Mouse (Mus musculus) midbrain, embryonic 11.5 days (tissue): ENCODE results near the gene Atp6v1e1. TPM values are rescaled to one million over a fixed set of nuclear protein-coding genes. Genes with fewer than 3 reads are reported as not detected.
A peak's percentile ranks its signal among the peaks of the same experiment; 100 is the strongest.

Experiments used
- ATAC-seq: fragments of 200-750 bp; cut with Nextera tagmentation; 2 replicates; pipeline ENCODE4 v1.8.0; 2017; ENCODE audit warnings: moderate TSS enrichment, moderate library complexity; ENCODE audit not compliant: low FRiP score
- DNase-seq: peaks from one replicate; pipeline ENCODE4 v3.0.0; 2015; ENCODE audit warnings: low spot score; ENCODE audit errors: missing footprints
- H3K27ac ChIP-seq: fragments of 300-500 bp; sonication (generic); 2 replicates; pipeline ENCODE4 v1.5.1; 2014; ENCODE audit warnings: low read depth, low read length
- H3K27me3 ChIP-seq: fragments of 300-500 bp; sonication (generic); 2 replicates; pipeline ENCODE4 v1.6.1; 2014; ENCODE audit warnings: mild to moderate bottlenecking, low read length, moderate library complexity, mixed read lengths; ENCODE audit not compliant: control insufficient read depth, insufficient read depth
- H3K36me3 ChIP-seq: fragments of 300-500 bp; sonication (generic); 2 replicates; pipeline ENCODE4 v1.6.1; 2014; ENCODE audit warnings: mild to moderate bottlenecking, low read length, moderate library complexity, mixed read lengths; ENCODE audit not compliant: control insufficient read depth, insufficient read depth
- H3K4me1 ChIP-seq: fragments of 300-500 bp; sonication (generic); 2 replicates; pipeline ENCODE4 v1.6.1; 2014; ENCODE audit warnings: low read length; ENCODE audit not compliant: control insufficient read depth, insufficient read depth
- H3K4me2 ChIP-seq: fragments of 300-500 bp; sonication (generic); 2 replicates; pipeline ENCODE4 v1.6.1; 2014; ENCODE audit warnings: mild to moderate bottlenecking, moderate library complexity
- H3K4me3 ChIP-seq: fragments of 300-500 bp; sonication (generic); 2 replicates; pipeline ENCODE4 v1.5.1; 2014; ENCODE audit warnings: low read depth, low read length
- H3K9ac ChIP-seq: fragments of 300-500 bp; sonication (generic); 2 replicates; pipeline ENCODE4 v1.6.1; 2014; ENCODE audit warnings: low read length
- H3K9me3 ChIP-seq: fragments of 300-500 bp; sonication (generic); 2 replicates; pipeline ENCODE4 v1.6.1; 2016; ENCODE audit warnings: low read length; ENCODE audit not compliant: control insufficient read depth
- WGBS: fragments of 180-500 bp; shearing (Covaris S2); extraction: QIAGEN DNeasy Blood & Tissue Kit; methylation state at CpG from one replicate; pipeline ENCODE4 v1.1.7; 2014; 5-methylcytosine and 5-hydroxymethylcytosine counted together
- polyA plus RNA-seq: library from polyadenylated mRNA; unstranded; fragments of >200 nt; fragmentation: Nextera tagmentation; extraction: Ambion mirVana; gene quantifications from 2 replicates; pipeline ENCODE4 v1.2.1, GENCODE M21; 2014

The Atp6v1e1 gene
- polyA plus RNA-seq, 1 experiment from 2014 or later: 162 TPM

GRCm38 (mm10) chr6:120840258-120840657, 17.7 kb upstream of the Atp6v1e1 start:
- Histone ChIP-seq H3K36me3 (no peaks in the 10 kb centered on the region), H3K4me3 (no peak overlapping the region), H3K4me2 (no peak overlapping the region), H3K27me3 (no peaks in the 10 kb centered on the region), H3K9ac (no peak overlapping the region), H3K9me3 (no peaks in the 10 kb centered on the region), H3K27ac (no peak overlapping the region), H3K4me1 (peaks cover 3% of the 10 kb centered on the region)
- DNase-seq: no peak
- ATAC-seq: no peak
- 95% methylated on average over 7 of the region's 7 CpGs for WGBS

GRCm38 (mm10) chr6:120837152-120837530, 14.5 kb upstream of the Atp6v1e1 start:
- peak overlapping the region; percentile 89 for H3K4me3 ChIP-seq
- H3K9ac ChIP-seq: peak overlapping the region; percentile 97; the same call in 1 of the 2 replicates
- H3K9me3 ChIP-seq: no peaks in the 10 kb centered on the region
- ATAC-seq (no peak), DNase-seq (no peak)
- WGBS: 72% methylated on average over 1 of the region's 1 CpGs
- H3K4me1 ChIP-seq: peaks cover 3% of the 10 kb centered on the region
- H3K27ac ChIP-seq: no peak overlapping the region
- H3K4me2 ChIP-seq: peak overlapping the region; percentile 60
- no peaks in the 10 kb centered on the region for H3K36me3 ChIP-seq
- no peaks in the 10 kb centered on the region for H3K27me3 ChIP-seq

- peak; percentile 97 for DNase-seq
- 7% methylated on average over 32 of the region's 37 CpGs for WGBS
- Histone ChIP-seq H3K4me3 (peak overlapping the region; percentile 89), H3K4me2 (peak overlapping the region; percentile 60), H3K36me3 (no peaks in the 10 kb centered on the region), H3K9ac (peak overlapping the region; percentile 97), H3K27me3 (no peaks in the 10 kb centered on the region), H3K27ac (peak overlapping the region; percentile 92), H3K4me1 (peaks cover 3% of the 10 kb centered on the region), H3K9me3 (no peaks in the 10 kb centered on the region)
- ATAC-seq: peak; percentile 89
Observed at GRCm38 (mm10) chr6:120836389-120837151, 14.0 kb upstream of the Atp6v1e1 start.

- peak; percentile 100 for DNase-seq
- Histone ChIP-seq H3K36me3 (no peaks in the 10 kb centered on the region), H3K4me3 (peak within 1 kb of the TSS; percentile 89), H3K27me3 (no peaks in the 10 kb centered on the region), H3K27ac (peak within 1 kb of the TSS; percentile 92), H3K4me2 (peak within 1 kb of the TSS; percentile 60), H3K9me3 (no peaks in the 10 kb centered on the region), H3K4me1 (peaks cover 3% of the 10 kb centered on the region), H3K9ac (peak within 1 kb of the TSS; percentile 97)
- ATAC-seq: peak; percentile 97
- WGBS: 6% methylated on average over 40 of the region's 40 CpGs
Observed at GRCm38 (mm10) chr6:120835474-120836374, 13.1 kb upstream of the Atp6v1e1 start, which contains the start of gene Bcl2l13. Gene Bcl2l13 (plus strand): TSS chr6:120836212.

- no peaks in the 10 kb centered on the region for H3K27me3 ChIP-seq
- H3K4me3 ChIP-seq: no peak overlapping the region
- peaks cover 3% of the 10 kb centered on the region for H3K4me1 ChIP-seq
- no peak overlapping the region for H3K27ac ChIP-seq
- no peak overlapping the region for H3K9ac ChIP-seq
- no peaks in the 10 kb centered on the region for H3K36me3 ChIP-seq
- WGBS: 90% methylated on average over 4 of the region's 4 CpGs
- ATAC-seq: no peak
- no peak for DNase-seq
- no peaks in the 10 kb centered on the region for H3K9me3 ChIP-seq
- no peak overlapping the region for H3K4me2 ChIP-seq
Observed at GRCm38 (mm10) chr6:120834766-120835321, 12.3 kb upstream of the Atp6v1e1 start.

GRCm38 (mm10) chr6:120832097-120832496, 9.5 kb upstream of the Atp6v1e1 start:
- ATAC-seq (no peak), DNase-seq (no peak)
- WGBS: 69% methylated on average over 4 of the region's 4 CpGs
- Histone ChIP-seq H3K9ac (no peak overlapping the region), H3K9me3 (no peaks in the 10 kb centered on the region), H3K4me3 (no peak overlapping the region), H3K27me3 (no peaks in the 10 kb centered on the region), H3K27ac (no peak overlapping the region), H3K36me3 (no peaks in the 10 kb centered on the region), H3K4me1 (peaks cover 2% of the 10 kb centered on the region), H3K4me2 (no peak overlapping the region)

GRCm38 (mm10) chr6:120830866-120831608, 8.4 kb upstream of the Atp6v1e1 start:
- no peak overlapping the region for H3K4me3 ChIP-seq
- H3K9me3 ChIP-seq: no peaks in the 10 kb centered on the region
- H3K4me1 ChIP-seq: no peaks in the 10 kb centered on the region
- H3K9ac ChIP-seq: no peak overlapping the region
- no peaks in the 10 kb centered on the region for H3K36me3 ChIP-seq
- no peak overlapping the region for H3K27ac ChIP-seq
- no peak overlapping the region for H3K4me2 ChIP-seq
- DNase-seq (no peak), ATAC-seq (no peak)
- WGBS: 58% methylated on average over 4 of the region's 4 CpGs
- H3K27me3 ChIP-seq: no peaks in the 10 kb centered on the region

- no peak overlapping the region for H3K27ac ChIP-seq
- no peaks in the 10 kb centered on the region for H3K4me1 ChIP-seq
- H3K4me3 ChIP-seq: no peak overlapping the region
- H3K36me3 ChIP-seq: no peaks in the 10 kb centered on the region
- H3K4me2 ChIP-seq: no peak overlapping the region
- H3K9ac ChIP-seq: no peak overlapping the region
- 61% methylated on average over 1 of the region's 1 CpGs for whole genome bisulfite sequencing
- no peaks in the 10 kb centered on the region for H3K9me3 ChIP-seq
- DNase-seq (no peak), ATAC-seq (no peak)
- no peaks in the 10 kb centered on the region for H3K27me3 ChIP-seq
Observed at GRCm38 (mm10) chr6:120830056-120830455, 7.5 kb upstream of the Atp6v1e1 start.
